Mouse (Mus musculus): ENCODE data around the gene Figla. TPM values are rescaled to one million over a fixed set of nuclear protein-coding genes. Genes with fewer than 3 reads are reported as not detected.
"Not testable (repeated sequence)": the region's sequence is repeated elsewhere in the genome, so short reads cannot be mapped to it uniquely, and the experiment has no call there.

The Figla gene
- polyA plus RNA-seq, 1 experiment from 2014 or later = not detected

- ATAC-seq (ENCODE audit: low FRiP score); DNase-seq (ENCODE audit: low spot score): not testable (repeated sequence)
- 92% methylated on average over 5 of the region's 5 CpGs for WGBS
Measured at GRCm38 (mm10) chr6:85989570-85989969, 26.4 kb upstream of the Figla start.

GRCm38 (mm10) chr6:85990774-85991173 lies 25.2 kb upstream of the Figla start:
- WGBS = 94% methylated on average over 5 of the region's 5 CpGs
- ATAC-seq (ENCODE audit: low FRiP score); H3K4me3 ChIP-seq (replicated peaks; ENCODE audit: low read length); H3K4me1 ChIP-seq (replicated peaks; ENCODE audit: control insufficient read depth, insufficient read depth, low read length); DNase-seq (ENCODE audit: low spot score); H3K9ac ChIP-seq; H3K27ac ChIP-seq; H3K27me3 ChIP-seq (ENCODE audit: control insufficient read depth, insufficient read depth, low read length); H3K9me3 ChIP-seq (ENCODE audit: control insufficient read depth, low read length); H3K36me3 ChIP-seq (replicated peaks; ENCODE audit: control insufficient read depth, insufficient read depth); H3K4me2 ChIP-seq (replicated peaks): not testable (repeated sequence)

More at GRCm38 (mm10) chr6:85989570-85989969, 26.4 kb upstream of the Figla start:
- not testable (repeated sequence) for H3K36me3 ChIP-seq (replicated peaks; ENCODE audit: control insufficient read depth, insufficient read depth); H3K4me2 ChIP-seq (replicated peaks); H3K9me3 ChIP-seq (ENCODE audit: control insufficient read depth, low read length); H3K27me3 ChIP-seq (ENCODE audit: control insufficient read depth, insufficient read depth, low read length); H3K9ac ChIP-seq; H3K4me1 ChIP-seq (replicated peaks; ENCODE audit: control insufficient read depth, insufficient read depth, low read length); H3K4me3 ChIP-seq (replicated peaks; ENCODE audit: low read length); H3K27ac ChIP-seq

GRCm38 (mm10) chr6:86003405-86003925 lies 12.5 kb upstream of the Figla start:
- WGBS = 77% methylated on average over 18 of the region's 18 CpGs
- no peak for ATAC-seq (ENCODE audit: low FRiP score)

GRCm38 (mm10) chr6:86004271-86005148 lies 11.5 kb upstream of the Figla start:
- no peak overlapping the region for H3K27ac ChIP-seq
- no peaks in the 10 kb centered on the region for H3K4me1 ChIP-seq (replicated peaks; ENCODE audit: control insufficient read depth, insufficient read depth, low read length)
- peak; percentile 86 for DNase-seq (ENCODE audit: low spot score)
- H3K27me3 ChIP-seq (ENCODE audit: control insufficient read depth, insufficient read depth, low read length) = no peaks in the 10 kb centered on the region
- H3K9ac ChIP-seq = no peak overlapping the region
- H3K36me3 ChIP-seq (replicated peaks; ENCODE audit: control insufficient read depth, insufficient read depth) = no peaks in the 10 kb centered on the region
- H3K9me3 ChIP-seq (ENCODE audit: control insufficient read depth, low read length) = 0 out of 2 replicates have a peak, but pooled peaks cover 4% of the 10 kb centered on the region
- peak; percentile 83 for ATAC-seq (ENCODE audit: low FRiP score)
- no peak overlapping the region for H3K4me3 ChIP-seq (replicated peaks; ENCODE audit: low read length)
- WGBS = 16% methylated on average over 18 of the region's 18 CpGs
- peak overlapping the region; percentile 45 for H3K4me2 ChIP-seq (replicated peaks)

More at GRCm38 (mm10) chr6:86003405-86003925, 12.5 kb upstream of the Figla start:
- Histone ChIP-seq H3K27me3 (ENCODE audit: control insufficient read depth, insufficient read depth, low read length) (no peaks in the 10 kb centered on the region), H3K36me3 (replicated peaks; ENCODE audit: control insufficient read depth, insufficient read depth) (no peaks in the 10 kb centered on the region), H3K4me2 (replicated peaks) (no peak overlapping the region), H3K4me1 (replicated peaks; ENCODE audit: control insufficient read depth, insufficient read depth, low read length) (no peaks in the 10 kb centered on the region), H3K9ac (no peak overlapping the region), H3K27ac (no peak overlapping the region), H3K4me3 (replicated peaks; ENCODE audit: low read length) (no peak overlapping the region), H3K9me3 (ENCODE audit: control insufficient read depth, low read length) (0 out of 2 replicates have a peak, but pooled peaks cover 4% of the 10 kb centered on the region)
- no peak for DNase-seq (ENCODE audit: low spot score)

DNA sequence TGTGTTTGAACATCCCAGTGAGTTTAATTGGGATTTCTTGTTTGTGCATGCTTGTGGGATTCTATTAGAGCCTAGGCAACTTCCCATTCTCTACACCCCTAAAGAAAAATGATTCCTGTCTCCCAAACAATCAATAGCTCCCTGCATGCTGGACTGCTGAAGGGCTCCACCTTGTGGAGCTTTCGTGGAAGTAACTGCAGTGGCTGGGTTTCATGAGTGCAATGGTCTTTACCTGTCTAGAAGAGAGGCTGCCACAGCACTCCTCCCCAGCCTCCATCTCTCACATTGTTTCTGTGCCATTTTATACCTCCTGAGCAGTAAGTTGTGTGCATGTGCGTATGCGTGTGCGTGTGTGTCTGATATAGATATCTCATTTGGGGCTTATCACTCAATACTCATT lies 6.0 kb upstream of the Figla start:
- no peak overlapping the region for H3K9ac ChIP-seq
- DNase-seq (ENCODE audit: low spot score) (peak; percentile 78), ATAC-seq (ENCODE audit: low FRiP score) (no peak; the same call in 1 of the 2 replicates)
- no peak overlapping the region for H3K27ac ChIP-seq
- H3K36me3 ChIP-seq (replicated peaks; ENCODE audit: control insufficient read depth, insufficient read depth) = no peaks in the 10 kb centered on the region
- no peak overlapping the region for H3K4me3 ChIP-seq (replicated peaks; ENCODE audit: low read length)
- no peaks in the 10 kb centered on the region for H3K4me1 ChIP-seq (replicated peaks; ENCODE audit: control insufficient read depth, insufficient read depth, low read length)
- no peak overlapping the region for H3K4me2 ChIP-seq (replicated peaks)
- 0 out of 2 replicates have a peak, but pooled peaks cover 4% of the 10 kb centered on the region for H3K9me3 ChIP-seq (ENCODE audit: control insufficient read depth, low read length)
- WGBS = 33% methylated on average over 4 of the region's 4 CpGs
- no peaks in the 10 kb centered on the region for H3K27me3 ChIP-seq (ENCODE audit: control insufficient read depth, insufficient read depth, low read length)

GRCm38 (mm10) chr6:86014812-86015211 lies 1.2 kb upstream of the Figla start:
- H3K4me2 ChIP-seq (replicated peaks); H3K27ac ChIP-seq; DNase-seq (ENCODE audit: low spot score); H3K4me1 ChIP-seq (replicated peaks; ENCODE audit: control insufficient read depth, insufficient read depth, low read length); H3K9ac ChIP-seq; H3K27me3 ChIP-seq (ENCODE audit: control insufficient read depth, insufficient read depth, low read length); H3K4me3 ChIP-seq (replicated peaks; ENCODE audit: low read length); ATAC-seq (ENCODE audit: low FRiP score); H3K9me3 ChIP-seq (ENCODE audit: control insufficient read depth, low read length); H3K36me3 ChIP-seq (replicated peaks; ENCODE audit: control insufficient read depth, insufficient read depth): not testable (repeated sequence)
- 88% methylated on average over 5 of the region's 5 CpGs for WGBS

DNA sequence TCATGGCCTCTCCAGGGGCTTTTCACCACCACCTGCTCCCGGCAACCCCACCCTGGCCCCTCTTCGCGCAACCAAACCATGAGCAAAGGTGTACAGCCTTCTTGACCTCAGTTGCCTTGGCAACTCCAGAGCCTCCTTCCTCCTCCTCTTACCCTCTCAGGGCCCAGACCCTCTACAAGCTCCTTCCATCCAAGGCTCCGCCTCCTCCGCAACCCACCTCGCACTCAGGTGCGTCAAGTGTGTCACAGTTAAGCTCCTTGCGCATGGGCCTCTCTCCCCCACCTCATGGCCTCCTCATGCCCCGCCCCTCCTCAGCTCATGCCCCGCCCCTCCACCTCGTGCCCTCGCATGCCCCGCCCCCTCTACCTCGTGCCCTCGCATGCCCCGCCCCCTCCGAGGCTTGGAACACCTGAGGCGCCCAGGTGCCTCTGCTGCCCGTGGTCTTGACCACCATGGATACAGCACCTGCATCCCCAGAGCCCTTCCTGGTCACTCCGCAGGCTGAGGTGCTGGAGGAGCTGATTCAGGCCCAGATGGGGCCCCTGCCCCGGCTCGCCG lies 901 bp downstream of the Figla start:
- Histone ChIP-seq H3K9me3 (ENCODE audit: control insufficient read depth, low read length) (no peaks in the 10 kb centered on the region), H3K9ac (no peak overlapping the region), H3K27me3 (ENCODE audit: control insufficient read depth, insufficient read depth, low read length) (no peaks in the 10 kb centered on the region), H3K4me3 (replicated peaks; ENCODE audit: low read length) (no peak overlapping the region), H3K27ac (no peak overlapping the region), H3K4me1 (replicated peaks; ENCODE audit: control insufficient read depth, insufficient read depth, low read length) (no peaks in the 10 kb centered on the region), H3K36me3 (replicated peaks; ENCODE audit: control insufficient read depth, insufficient read depth) (no peaks in the 10 kb centered on the region), H3K4me2 (replicated peaks) (no peak overlapping the region)
- no peak for DNase-seq (ENCODE audit: low spot score)
- ATAC-seq (ENCODE audit: low FRiP score) = no peak
- WGBS = 88% methylated on average over 23 of the region's 23 CpGs

GRCm38 (mm10) chr6:86019415-86020237 lies 3.7 kb downstream of the Figla start:
- no peak for DNase-seq (ENCODE audit: low spot score)
- Histone ChIP-seq H3K4me3 (replicated peaks; ENCODE audit: low read length) (no peak overlapping the region), H3K27me3 (ENCODE audit: control insufficient read depth, insufficient read depth, low read length) (no peaks in the 10 kb centered on the region), H3K4me1 (replicated peaks; ENCODE audit: control insufficient read depth, insufficient read depth, low read length) (no peaks in the 10 kb centered on the region), H3K4me2 (replicated peaks) (no peak overlapping the region), H3K27ac (no peak overlapping the region), H3K9me3 (ENCODE audit: control insufficient read depth, low read length) (no peaks in the 10 kb centered on the region), H3K9ac (no peak overlapping the region), H3K36me3 (replicated peaks; ENCODE audit: control insufficient read depth, insufficient read depth) (no peaks in the 10 kb centered on the region)
- no peak for ATAC-seq (ENCODE audit: low FRiP score)
- 59% methylated on average over 4 of the region's 4 CpGs for WGBS

- Histone ChIP-seq H3K27ac (no peak overlapping the region), H3K4me2 (replicated peaks) (no peak overlapping the region), H3K4me3 (replicated peaks; ENCODE audit: low read length) (no peak overlapping the region), H3K4me1 (replicated peaks; ENCODE audit: control insufficient read depth, insufficient read depth, low read length) (no peaks in the 10 kb centered on the region), H3K9me3 (ENCODE audit: control insufficient read depth, low read length) (no peaks in the 10 kb centered on the region), H3K9ac (no peak overlapping the region), H3K36me3 (replicated peaks; ENCODE audit: control insufficient read depth, insufficient read depth) (no peaks in the 10 kb centered on the region), H3K27me3 (ENCODE audit: control insufficient read depth, insufficient read depth, low read length) (no peaks in the 10 kb centered on the region)
- no peak for ATAC-seq (ENCODE audit: low FRiP score)
- 18% methylated on average over 3 of the region's 3 CpGs for WGBS
- peak; percentile 32 for DNase-seq (ENCODE audit: low spot score)
Measured at GRCm38 (mm10) chr6:86020948-86021347, 5.0 kb downstream of the Figla start.
